Mouse (Mus musculus) gastrocnemius, postnatal 14 days (tissue): ENCODE measurements around the gene Pcyt1a. TPM values are rescaled to one million over a fixed set of nuclear protein-coding genes. Genes with fewer than 3 reads are reported as not detected.
"Not testable (repeated sequence)": the region's sequence is repeated elsewhere in the genome, so short reads cannot be mapped to it uniquely, and the experiment has no call there.

Experiments
- DNase-seq: peaks from one replicate; pipeline ENCODE4 v3.0.0; 2021; ENCODE audit warnings: mixed read lengths
- intact Hi-C: fragments of 180-260 bp; cut with DNase I; formaldehyde crosslinking; loops from one replicate; pipeline ENCODE4 v1.15.1; 2025; ENCODE audit warnings: low total_unique reads
- total RNA-seq, 2 experiments: library from RNA; stranded (reverse); gene quantifications; 2 replicates each; pipeline ENCODE4 v1.2.3; 2021

The Pcyt1a gene
- total RNA-seq, 2 experiments from 2014 or later, result 74.4 to 74.6 TPM

DNA sequence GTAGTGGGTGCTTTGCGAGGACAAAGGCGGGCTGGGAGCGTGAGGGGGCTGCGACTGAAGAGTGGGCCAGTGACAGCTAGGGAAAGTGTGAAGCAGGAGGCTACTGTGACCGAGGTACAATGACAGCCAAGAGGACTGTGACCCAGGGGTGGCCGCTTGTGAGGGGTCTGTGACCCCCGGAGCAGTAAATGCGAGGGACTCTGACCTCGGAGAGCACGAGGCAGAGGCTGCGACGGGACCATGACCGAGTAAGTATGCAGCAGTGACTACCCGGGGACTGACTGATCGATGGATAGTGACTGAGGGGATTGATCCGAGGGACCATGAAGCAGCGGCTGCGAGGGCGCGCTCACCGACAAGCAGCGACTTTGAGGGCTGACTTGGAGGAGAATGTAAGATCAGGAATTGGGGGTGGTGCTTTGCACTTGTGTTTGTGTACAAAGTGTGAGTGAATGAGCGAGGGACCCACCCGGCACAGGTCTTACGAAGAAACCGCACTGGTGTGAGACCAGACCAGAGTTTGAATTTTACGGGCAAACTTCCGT is 398 bp downstream of the Pcyt1a start:
- intact Hi-C loops, result no loop called here
- no peak for DNase-seq

DNA sequence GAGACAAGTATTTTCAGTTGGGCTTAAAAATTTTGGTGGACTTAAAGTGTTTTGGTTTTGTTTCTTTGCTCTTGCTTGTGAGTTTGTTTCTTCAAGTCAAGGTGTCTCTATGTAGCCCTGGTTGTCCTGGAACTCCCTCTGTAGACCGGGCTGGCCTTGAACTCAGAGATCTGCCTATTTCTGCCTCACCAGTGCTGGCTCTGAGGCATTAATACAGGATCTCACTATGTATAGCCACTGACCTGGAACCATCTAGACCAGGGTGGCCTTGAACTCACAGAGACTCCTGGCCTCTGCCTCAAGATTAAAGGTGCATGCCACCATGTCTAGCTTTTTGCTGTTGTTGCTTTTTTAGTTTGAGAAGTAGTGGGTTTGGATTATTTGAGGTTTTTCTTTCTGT is 1.2 kb downstream of the Pcyt1a start:
- DNase-seq, result no peak
- intact Hi-C loops, result no loop called here

DNA sequence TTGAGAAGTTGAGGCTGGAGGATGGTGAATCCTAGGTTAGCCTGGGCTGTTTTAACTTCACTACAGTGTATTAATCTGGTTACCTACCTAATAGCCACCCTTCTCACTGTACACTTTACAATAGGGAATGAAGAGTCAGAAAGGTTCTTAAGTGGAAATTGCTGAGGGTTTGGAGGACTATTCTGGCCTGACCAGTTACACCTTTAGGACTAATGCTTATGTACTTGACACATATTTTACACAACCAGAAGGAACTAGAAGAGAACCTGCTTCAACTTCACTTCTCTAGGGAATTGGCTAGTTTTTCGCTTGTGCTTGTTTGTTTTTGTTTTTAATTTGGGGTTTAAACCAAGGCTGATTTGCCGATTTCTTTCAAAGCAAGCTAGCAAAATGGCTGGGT is 2.4 kb downstream of the Pcyt1a start:
- DNase-seq, result no peak
- intact Hi-C loops, result no loop called here

DNA sequence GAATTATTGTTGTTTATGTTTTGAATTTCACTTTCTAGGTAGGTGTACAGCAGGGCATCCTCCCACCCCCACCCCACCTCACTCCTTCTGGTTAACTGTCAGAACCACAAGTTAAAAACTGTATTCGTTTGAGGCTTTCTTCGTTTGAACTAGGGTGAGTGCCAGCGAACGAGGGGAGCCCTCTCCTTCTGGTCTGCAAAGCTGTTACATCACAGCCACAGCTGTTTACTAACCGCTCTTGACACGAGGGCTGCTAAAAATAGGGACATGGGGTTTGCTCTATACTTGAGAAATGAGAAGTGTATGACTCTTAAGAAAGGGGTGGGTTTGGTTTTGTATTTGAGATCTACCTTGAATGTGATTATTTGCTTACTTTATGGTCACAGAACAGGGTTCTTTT is 3.3 kb downstream of the Pcyt1a start:
- peak; percentile 35 for DNase-seq
- intact Hi-C loops, result no loop called here

DNA sequence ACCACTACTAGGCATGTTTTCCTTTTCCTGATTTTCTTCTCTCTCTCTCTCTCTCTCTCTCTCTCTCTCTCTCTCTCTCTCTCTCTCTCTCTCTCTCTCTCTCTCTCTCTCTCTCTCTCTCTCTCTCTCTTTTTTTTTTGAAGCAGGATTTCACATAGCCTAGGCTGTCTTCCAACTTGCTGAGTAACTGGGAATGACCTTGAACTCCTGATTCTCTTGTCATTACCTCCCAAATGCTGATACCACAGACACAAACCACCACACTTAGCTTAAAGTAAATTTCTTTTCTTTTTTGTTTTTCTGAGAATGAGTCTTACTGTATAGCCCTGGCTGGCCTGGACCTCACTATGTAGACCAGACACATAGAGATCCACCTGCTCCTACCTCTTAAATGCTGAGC is 4.0 kb downstream of the Pcyt1a start:
- DNase-seq, result no peak
- intact Hi-C loops, result no loop called here

DNA sequence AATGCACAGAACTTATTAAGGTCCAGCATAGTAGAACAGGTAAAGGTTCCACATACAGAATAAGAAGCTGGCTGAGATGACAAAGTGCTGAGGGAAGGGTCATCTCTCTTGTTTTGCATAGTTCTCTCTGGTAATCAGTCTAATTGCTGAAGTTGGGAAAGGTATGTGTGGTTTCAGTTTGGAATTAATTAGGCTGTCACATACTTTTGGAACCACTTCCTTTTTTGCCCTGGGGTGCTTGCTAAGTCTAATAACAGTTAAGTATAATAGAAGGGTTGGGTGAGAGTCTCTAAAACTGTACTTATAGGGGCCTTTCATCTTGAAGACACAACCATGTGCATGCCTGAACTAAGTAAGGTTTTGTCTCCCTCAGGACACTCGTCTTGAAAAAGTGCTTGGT is 5.9 kb downstream of the Pcyt1a start:
- intact Hi-C loops, result no loop called here
- no peak for DNase-seq

DNA sequence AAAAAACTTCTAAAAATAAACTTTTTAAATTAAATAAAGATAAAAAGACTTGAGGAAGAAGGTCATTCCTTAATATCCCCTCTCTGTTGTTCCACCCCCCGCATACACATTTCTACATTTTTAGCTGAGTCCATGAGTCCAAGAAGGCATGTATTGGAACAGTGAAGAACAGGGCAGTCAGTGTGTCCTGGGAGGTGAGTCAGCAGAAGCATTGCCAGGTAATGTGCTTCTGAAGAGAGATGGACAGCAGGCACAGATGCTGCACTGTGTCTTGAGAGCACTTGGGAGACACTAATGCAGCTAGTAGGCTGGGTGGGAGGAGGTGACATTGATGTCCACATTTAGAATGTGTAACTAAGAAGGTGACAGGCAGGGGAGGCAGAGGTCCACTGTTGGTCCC is 6.5 kb downstream of the Pcyt1a start:
- intact Hi-C loops, result no loop called here
- no peak for DNase-seq

DNA sequence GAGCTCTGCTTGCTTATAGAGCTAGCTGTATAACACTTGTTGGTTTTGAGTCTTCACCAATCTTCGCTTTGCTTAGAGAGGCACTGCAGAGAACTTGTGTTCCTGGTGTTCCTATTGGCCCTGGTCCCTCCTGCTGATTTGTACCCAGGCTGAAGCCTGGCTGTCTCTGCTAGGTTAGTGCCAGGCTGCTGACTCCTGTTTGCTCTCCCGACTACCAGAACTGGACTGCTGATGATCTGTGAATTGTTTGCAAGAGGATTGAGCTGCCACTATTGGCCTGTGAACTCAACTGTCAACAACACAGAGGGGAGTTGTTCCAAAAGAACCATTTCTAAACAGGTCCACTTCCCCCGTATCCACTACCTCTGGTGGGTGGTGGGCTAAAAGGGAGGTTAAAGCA is 10.7 kb downstream of the Pcyt1a start:
- intact Hi-C loops, result no loop called here
- DNase-seq, result no peak

DNA sequence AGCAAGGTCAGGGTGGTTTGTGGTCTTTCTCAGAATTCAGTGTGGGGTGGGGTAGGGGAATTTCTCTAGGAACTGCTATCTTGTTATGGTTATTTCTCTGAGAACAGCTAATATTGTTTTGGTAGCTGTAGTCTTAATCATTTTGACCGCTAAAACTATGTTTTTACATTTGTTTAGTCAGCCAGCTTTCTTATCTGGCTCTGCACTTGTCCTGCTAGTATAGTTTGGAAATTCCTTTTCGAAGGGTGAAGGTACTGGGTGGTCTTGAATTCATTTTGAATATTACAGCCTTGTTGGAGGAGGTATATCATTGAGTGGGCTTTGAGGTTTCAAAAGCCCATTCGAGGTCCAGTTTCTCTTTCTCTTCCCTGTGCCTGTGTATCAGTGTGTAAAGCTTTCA is 13.9 kb downstream of the Pcyt1a start:
- DNase-seq, intact Hi-C loops: not testable (repeated sequence)

DNA sequence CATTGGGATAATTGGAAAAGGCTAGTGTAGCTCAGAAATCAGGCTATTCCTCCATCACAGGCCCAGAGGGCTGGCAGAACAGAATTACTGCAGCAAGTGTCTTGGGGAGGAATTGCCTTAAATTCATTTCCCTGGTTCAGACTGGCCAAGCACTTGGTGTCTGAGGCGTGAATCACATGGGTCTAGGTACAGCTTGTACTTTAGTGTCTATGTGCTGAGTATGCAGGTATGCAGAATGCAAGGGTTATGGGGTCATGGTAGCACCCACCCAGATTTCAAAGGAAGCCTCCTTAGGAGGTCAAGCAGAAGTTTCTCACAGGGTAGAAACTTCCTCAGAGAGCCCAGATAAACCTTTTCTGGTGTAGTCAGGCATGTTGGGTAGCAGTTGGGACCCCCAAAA is 14.8 kb downstream of the Pcyt1a start:
- intact Hi-C loops, result no loop called here

DNA sequence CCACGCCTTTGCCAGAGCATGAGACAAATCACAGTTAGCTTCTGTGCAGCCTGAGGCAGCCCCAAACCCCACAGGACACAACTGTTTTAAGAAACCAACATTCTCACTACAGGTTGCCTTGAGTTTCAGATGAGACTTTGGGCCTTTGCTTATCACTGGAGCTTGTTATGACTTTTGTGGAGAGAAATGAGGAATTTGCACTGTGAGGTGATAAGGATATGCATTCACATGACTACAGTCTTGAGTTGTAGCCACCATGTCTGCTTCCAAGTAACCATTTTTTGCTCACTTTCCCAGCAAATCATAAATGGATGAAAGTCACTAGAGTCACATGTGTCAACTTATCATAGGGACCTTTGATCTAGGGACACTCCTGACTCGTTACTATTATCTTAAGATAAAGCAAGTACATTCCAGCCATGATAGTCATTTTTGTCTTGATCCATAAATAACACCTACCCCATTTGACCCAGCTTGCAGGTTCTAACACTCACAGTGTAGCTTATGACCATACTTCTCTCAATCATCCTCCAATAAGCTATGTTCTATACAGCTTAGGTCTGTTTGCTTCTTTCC is 15.9 kb downstream of the Pcyt1a start:
- DNase-seq, result no peak
- intact Hi-C loops, result no loop called here

More for the DNA sequence above, 14.8 kb downstream of the Pcyt1a start:
- no peak for DNase-seq

DNA sequence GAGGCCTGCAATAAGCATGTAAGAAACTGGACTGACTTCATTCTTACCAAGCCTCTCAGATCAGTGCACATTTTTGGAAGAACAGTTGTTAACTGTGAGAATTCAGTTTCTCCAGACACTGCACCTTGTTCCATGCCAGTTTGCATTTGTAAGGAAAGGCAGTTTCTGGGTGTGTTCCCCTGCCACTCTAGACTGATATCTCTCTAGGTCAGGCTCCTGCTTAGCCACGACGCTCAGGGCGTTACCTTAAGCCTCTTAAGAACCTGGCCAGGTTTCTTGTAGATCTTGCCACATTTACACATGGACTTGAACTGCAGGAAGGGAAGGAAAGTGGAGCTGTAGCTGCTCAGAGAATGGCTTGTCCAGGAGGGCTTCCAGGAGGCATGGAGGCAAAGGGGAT is 18.9 kb downstream of the Pcyt1a start:
- intact Hi-C loops, result no loop called here
- no peak for DNase-seq

DNA sequence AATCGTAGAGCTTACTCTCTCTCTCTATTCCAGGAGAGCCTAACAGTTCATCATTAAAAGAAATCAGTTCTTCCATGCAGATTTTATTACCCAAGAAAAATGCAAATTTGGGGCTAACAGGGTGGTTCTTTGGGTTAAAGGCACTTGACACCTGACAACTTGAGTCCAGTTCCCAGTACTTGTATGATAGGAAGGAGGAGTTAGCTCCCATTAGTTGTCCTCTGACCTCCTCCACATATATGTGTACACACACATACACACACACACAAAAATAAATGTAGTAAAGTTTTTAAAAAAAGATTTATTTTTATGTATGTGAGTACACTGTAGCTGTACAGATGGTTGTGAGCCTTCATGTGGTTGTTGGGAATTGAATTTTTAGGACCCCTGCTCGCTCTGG is 19.4 kb downstream of the Pcyt1a start:
- intact Hi-C loops, result no loop called here
- no peak for DNase-seq

DNA sequence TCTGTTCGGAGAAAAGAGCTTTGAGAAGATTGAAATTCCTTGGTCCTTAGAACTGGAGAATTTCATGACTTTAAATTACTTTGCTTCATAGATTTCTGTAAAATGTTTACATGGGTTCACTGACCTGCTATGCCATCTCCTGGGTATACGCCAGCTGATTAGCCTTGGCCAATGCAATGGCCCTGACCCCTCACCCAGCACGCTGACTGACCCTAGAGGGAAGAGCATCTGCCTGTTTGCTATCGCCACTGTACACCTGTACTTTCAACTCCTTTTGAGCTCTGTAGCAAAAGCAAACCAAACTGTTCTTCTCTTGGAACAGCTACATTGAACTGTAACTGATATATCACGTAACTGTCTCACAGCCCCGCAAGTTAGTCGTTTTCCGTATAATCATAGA is 22.4 kb downstream of the Pcyt1a start:
- intact Hi-C loops, result no loop called here
- DNase-seq, result no peak

DNA sequence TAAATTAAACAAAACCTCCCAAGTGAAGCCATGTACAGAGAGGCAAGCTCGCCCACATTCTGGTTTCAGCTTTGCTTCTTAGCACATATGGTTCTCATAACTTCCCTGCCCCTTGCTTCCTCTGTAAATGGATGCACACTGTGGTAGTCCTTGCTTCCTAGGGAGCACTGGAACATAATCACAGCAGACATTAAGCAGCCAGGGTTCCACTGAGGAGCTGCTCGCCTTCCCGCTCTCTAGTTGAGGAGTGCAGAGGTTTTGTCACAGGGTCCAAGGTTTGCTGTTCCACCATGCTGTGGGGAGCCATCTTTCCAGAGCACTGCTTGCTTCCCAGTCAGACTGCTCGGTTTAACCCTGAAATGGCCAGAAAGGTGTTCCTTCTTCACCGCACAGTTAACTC is 23.9 kb downstream of the Pcyt1a start:
- intact Hi-C loops, result no loop called here
- DNase-seq, result no peak

DNA sequence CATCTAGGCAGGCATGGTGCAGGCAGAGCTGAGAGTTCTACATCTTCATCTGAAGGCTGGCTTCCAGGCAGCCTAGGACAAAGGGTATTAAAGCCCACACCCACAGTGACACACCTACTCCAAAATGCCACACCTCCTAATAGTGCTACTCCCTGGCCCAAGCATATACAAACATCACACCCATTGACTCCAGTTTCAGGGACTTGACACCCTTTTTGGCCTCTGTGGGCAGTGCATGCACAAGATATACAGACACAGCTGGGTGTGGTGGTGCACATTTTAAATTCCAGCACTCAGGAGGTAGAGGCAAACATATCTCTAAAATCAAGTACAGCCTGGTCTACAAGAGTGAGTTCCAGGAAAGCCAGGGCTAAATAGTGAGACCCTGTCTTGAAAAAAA is 25.4 kb downstream of the Pcyt1a start:
- intact Hi-C loops, result no loop called here
- DNase-seq, result no peak

DNA sequence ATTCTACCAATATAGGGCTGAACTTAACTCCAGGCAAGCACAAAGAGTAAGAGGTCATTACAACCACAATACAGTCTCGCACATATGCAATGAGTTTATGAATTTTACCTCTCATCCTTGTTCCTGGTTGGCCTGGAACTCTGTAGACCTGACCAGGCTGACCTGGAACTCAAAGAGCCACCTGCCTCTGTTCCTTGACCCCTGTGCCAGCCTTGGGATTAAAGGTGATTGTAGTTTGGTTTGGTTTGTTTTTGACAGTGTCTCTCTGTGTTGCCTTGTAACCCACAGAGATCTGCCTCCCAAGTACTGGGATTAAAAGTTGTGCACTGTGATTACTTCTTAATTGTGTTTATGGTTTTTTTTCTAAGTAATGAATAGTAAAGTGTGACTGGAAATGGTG is 26.0 kb downstream of the Pcyt1a start:
- intact Hi-C loops, result no loop called here
- DNase-seq, result no peak

DNA sequence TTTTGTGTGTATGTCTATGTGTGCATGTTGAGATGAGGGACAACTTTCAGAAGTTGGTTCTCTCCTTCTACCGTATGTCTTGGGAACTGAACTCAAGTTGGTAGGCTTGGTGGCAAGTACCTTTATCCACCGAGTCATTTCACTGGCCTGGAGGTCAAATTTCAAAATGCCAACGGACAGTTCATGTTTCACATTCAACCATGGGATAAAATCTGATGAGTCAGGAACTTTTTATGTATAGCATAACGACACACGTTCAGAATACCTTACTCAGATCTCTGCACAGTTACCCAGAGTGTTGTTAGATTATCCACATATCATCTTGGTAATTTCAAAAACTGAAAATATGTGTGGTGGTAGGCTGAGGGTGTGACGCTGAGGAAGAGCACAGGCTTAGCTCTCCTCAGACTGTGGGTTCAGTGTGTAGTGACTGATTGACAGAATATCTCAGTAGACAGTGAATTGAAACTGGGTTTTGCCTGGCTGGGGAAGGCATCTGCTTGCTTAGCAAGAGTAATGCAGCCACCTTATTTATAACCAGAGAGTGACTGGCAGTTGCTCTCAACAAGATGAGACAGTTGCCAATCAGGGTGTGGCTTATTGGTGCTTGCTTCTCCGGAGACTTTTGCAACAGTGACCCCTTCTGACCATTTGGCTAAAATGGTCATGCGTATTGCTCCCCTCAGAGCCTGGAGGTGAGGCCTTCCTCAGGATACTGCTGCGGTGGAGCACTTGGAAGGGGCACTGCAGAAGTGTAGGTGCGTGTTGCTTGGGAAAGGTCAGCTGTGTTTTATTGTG is 27.1 kb downstream of the Pcyt1a start:
- peak; percentile 63 for DNase-seq
- intact Hi-C loops, result no loop called here

DNA sequence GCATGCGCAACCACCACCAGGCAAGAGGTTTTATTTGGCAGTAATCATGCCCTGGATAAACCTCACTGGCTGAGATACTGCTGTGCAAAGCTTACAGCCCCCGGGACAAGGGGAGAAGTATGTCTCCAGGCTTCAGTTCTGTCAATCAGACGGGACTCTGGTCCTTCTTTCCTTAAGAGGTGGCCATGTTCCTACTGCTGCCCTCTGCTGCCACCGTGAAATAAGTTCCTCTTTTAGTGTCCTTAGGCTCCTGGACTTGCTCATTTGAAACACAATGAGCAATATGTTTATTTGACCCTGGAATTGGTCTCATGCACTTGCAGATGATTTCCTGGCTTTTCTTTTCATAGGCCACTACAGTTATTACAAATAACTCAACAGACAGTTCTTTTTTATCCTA is 29.8 kb downstream of the Pcyt1a start:
- intact Hi-C loops, result no loop called here
- no peak for DNase-seq

DNA sequence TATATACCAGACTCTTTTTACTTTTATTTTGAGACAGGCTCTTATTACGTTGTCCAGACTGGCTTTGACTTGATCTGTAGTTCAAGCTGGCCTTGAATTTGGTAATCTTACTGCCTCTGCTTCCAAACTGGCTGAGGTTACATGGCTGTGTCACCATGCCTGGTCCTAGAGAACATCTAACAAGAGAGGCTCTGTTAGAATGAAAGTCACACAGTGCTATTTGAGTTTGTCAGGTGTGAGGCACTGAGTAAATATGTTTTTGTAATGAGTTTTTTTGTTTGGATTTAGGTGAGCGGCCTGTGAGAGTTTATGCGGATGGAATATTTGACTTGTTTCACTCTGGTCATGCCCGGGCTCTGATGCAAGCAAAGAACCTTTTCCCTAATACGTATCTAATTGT is 31.0 kb downstream of the Pcyt1a start:
- no peak for DNase-seq
- intact Hi-C loops, result no loop called here

DNA sequence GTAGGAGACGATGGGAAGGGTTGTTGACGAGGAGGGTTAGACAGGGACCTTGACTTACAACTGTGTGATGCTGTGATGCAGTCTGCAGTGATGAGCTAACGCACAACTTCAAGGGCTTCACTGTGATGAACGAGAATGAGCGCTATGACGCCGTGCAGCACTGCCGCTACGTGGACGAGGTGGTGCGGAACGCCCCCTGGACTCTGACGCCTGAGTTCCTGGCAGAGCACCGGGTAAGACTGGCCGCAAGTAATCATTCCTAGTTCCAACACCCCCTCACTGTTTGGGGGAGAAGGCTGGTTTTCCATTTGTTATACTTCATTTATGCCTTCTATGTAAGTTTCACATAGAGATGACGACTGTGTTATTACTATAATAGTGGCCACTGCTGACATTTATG is 32.2 kb downstream of the Pcyt1a start:
- no peak for DNase-seq
- intact Hi-C loops, result no loop called here
